Mouse (Mus musculus) bone marrow macrophage, adult 2 months (primary cell): ENCODE measurements around the gene Slc24a3.

Source experiments
- CTCF ChIP-seq: IDR thresholded peaks from 2 replicates; pipeline ENCODE4 v1.5.1; 2012; ENCODE audit warnings: low read depth, mild to moderate bottlenecking, low read length, moderate library complexity
- POLR2A ChIP-seq: IDR thresholded peaks from 2 replicates; pipeline ENCODE4 v1.6.1; 2012; ENCODE audit warnings: mild to moderate bottlenecking, low read depth, low read length, borderline replicate concordance

DNA sequence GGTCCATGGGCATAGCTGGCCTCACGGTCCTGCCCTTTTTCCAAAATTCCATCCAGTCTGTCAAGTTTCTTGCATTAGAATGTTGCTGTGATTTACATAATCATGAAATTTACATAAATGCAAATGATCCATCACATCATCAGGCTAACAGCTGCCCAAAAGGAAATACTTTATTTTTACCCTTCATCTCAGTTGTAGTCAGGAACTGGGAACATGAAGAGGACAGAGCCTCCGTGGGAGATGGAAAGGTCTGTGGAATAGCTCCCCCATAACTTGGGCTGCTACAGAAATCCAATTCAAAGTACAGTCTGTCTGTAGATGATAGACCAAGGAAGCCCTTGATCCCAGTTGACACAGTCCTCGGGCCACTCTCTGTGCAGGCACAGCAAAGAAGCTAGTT, 417.9 kb downstream of the Slc24a3 start:
- TF ChIP-seq CTCF (no peak), POLR2A (no peak)
